Comparison of ENCODE assay signal across 18 mouse cellular contexts in genomic region chr3:83156165-83156564, GRCm38 (mm10). TPM values are rescaled to one million over a fixed set of nuclear protein-coding genes. Genes with fewer than 3 reads are reported as not detected.
"Had no signal": no experiment of that assay in that cellular context is flagged by ENCODE, and none has a peak within 500 bp of the region (broad histone marks: within the 10 kb centered on the region; RNA-seq: fewer than 3 reads in every experiment).

No protein-coding gene starts in this region.

- H3K27ac ChIP-seq: hindbrain, embryonic 14.5 days; hindbrain, postnatal 0 days; layer of hippocampus, adult 2 months; limb, embryonic 15.5 days; liver, embryonic 14.5 days; midbrain, embryonic 12.5 days; midbrain, embryonic 15.5 days; neural tube, embryonic 12.5 days; neural tube, embryonic 15.5 days had no signal

- H3K9me3 ChIP-seq: limb, embryonic 15.5 days; midbrain, embryonic 12.5 days; midbrain, embryonic 15.5 days; neural tube, embryonic 12.5 days; neural tube, embryonic 15.5 days had no signal

- ATAC-seq: inflammation-experienced regulatory T-cells, adult 6 months had no signal

- H3K27me3 ChIP-seq: limb, embryonic 15.5 days; midbrain, embryonic 12.5 days; midbrain, embryonic 15.5 days; neural tube, embryonic 12.5 days; neural tube, embryonic 15.5 days had no signal

- H3K4me3 ChIP-seq: layer of hippocampus, adult 2 months; limb, embryonic 15.5 days; midbrain, embryonic 12.5 days; midbrain, embryonic 15.5 days; neural tube, embryonic 12.5 days; neural tube, embryonic 15.5 days had no signal

- H3K4me2 ChIP-seq: hindbrain, embryonic 14.5 days; limb, embryonic 15.5 days; liver, embryonic 11.5 days; midbrain, embryonic 12.5 days; midbrain, embryonic 15.5 days; neural tube, embryonic 12.5 days; neural tube, embryonic 15.5 days had no signal

- H3K9ac ChIP-seq: hindbrain, embryonic 14.5 days; limb, embryonic 15.5 days; liver, embryonic 14.5 days; liver, postnatal 0 days; midbrain, embryonic 12.5 days; midbrain, embryonic 15.5 days; neural tube, embryonic 12.5 days; neural tube, embryonic 15.5 days had no signal

- DNase-seq: kidney, adult 18-20 months; layer of hippocampus, adult 9-11 months; right cerebral cortex, adult 18-20 months; right cerebral cortex, postnatal 14 days; right cerebral cortex, postnatal 4 days; thymus, postnatal 25 days had no signal

- H3K36me3 ChIP-seq: limb, embryonic 15.5 days; midbrain, embryonic 12.5 days; midbrain, embryonic 15.5 days; neural tube, embryonic 12.5 days; neural tube, embryonic 15.5 days had no signal

RNA-seq across cellular contexts. Expression of gene Dchs2, which starts 28.4 kb away (rescaled TPM):
- polyA plus RNA-seq: inflammation-experienced regulatory T-cells, adult 6 months had no signal
